Mouse (Mus musculus) B cell, adult 2 months (primary cell): Measurements from ENCODE around the gene Gm37419.
A peak's percentile ranks its signal among the peaks of the same experiment; 100 is the strongest.

Source experiments
- DNase-seq, 2 experiments: peaks; one replicate each; pipeline ENCODE4 v3.0.0; 2022

Gene Gm37419

DNA sequence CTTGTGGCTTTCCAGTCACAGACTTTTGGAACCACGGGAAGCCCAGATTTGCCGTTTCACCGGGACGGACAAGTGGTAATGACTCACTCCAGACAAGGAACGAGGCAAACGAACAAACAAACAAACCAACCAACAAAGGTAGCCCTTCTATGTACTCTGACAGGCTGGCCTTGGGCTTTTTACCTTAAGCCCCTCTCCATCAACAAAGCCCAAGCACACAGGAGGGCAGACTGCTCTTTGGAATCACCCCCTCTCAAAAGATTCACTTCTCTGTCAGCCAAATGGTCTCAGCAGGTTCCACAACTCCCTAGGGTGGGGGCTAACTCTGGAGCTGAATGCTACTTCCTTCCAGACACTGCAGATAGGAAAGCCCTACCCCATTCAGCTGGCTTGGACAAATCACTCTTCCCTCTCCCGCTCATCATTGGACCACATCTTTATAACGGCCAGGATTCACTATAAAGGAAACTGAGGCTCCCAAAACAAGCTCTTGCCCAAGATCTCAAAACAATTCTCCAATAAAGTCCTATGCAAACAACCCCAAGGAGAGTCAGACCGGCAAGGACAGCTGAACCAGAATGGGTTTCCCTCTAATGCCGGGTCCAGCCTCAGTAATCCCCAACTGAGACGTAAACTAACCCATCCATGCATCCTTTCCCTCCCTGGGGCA is 7.9 kb upstream of the Gm37419 start:
- no peak for DNase-seq

DNA sequence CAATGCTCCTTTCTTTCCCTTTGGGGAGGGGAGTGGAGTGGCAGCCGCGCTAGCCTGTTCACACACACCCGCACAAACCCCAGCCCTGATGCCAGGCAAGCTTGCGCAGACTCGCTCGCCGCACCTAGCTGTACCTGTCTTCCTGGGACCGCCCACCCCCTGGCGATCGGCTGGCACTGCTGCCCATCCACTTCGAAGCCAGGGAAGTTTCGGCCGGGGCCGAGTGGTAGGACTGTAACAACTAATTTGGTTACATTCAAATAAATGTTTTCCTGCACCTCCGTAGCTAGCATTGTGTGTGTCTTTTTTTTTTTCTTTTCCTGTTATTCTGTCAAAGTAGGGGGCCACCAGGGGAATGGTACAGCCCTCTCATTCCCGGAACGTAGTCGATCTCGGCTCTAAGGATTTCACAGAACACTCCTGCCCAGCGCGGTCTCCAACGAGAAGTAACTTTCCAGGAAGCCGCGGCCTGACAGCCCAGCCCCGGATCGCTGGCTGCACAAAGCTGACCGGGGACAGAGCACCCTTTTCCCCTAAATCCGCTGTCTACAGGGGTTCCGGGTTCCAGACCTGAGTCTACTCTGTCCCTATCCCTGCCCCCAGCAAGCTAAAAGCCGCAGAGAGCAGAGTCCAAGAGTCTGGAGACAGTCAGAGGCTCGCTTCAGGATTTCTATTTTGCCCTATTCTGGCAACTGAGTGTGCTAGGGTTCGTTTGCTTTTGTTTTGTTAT is 7.1 kb upstream of the Gm37419 start:
- DNase-seq, result no peak

DNA sequence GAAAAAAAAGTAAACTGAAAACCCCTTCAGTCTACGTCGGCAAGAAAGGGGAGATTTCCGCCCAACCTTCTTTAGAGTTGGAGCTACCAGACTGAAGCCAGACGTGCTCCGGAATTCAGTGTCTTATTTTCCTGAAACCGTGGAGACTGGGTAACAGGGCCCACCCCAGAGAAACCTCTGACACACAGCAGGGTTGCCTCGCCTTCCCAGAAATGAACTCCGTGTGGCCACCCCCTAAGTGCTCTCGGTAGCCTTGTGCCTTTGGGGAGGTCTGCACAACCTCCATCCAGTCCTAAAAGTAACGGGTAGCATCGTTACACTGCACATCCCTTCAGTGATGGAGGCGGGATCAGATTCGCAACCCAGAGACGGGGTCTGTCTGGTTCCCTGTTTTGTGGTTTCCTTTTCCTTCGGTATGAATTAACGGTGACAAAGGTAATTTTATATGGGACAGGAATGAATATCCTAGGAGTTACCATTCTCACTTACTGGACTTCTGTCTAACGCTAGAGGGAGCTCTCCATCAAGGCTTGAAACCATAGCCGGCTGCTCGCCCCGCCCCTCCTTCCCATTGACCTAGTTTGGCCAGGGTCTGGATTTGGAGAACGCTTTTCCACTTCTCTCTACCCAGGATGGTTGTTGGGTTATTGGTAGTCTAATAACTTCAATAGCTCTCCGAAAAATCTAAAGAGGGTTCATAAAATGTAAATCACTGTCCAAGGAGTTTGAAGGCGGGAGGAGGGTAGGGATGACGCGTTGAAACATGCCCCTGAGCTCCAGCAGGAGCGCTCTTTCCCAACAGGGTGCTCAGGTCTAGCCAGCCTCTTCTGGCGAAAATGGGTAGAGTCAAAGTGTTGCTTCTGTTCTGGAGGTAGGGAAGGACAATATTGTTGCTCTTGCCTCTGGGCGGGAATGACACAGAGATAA is 6.1 kb upstream of the Gm37419 start:
- DNase-seq, result peak; percentile 75 to 77

DNA sequence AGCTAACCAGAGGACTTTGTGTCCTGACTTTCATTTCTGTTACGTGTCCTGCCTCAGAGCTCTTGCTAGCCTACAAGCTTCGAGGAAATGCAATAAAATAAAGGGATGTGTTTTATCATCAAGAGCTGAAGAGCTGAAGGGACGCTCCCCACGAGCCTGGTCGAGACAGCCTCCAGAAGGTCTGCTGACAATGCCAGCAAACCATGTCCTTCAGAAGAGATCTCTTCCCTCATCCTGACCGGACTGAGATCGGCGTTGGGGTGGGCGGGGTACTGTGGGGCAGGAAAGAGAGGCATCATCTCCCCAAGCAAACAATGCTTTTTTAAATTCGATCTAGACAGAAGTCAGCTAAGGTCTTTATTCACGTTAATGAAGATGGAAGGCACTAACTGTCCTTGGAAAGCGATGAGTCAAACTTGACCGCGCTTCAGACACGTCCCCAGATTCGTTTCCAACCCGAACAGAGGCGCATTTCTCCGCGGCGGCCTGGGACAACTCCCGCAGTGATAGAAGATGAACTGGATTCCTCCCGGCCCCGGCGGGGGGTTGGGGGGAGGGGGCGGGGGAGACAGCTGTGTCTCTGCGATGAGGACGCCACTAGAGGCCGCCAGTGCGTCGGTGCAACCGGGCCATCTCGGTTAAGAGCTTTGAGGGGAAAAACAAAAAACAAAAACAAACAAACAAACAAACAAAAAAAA is 5.2 kb upstream of the Gm37419 start:
- peak; percentile 70 for DNase-seq

DNA sequence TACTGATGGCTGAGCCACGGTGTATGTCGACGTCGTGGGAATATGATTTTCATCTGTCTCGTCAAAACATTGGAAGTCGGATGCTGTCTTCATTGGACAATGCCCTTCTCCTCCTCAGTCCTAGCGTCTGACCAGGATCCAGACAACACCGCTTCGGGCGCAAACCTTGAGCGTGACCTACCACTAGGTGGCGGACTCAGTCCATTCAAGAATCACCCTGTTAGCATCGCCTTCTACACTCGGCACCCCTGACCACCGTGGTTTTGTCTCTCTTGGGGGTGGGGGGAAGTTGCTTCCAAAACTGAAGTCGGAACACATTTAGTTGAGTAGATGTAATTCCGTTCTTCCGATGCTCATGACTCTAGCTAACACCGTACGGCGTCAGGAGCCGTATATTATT is 4.1 kb upstream of the Gm37419 start:
- peak; percentile 89 to 91 for DNase-seq

DNA sequence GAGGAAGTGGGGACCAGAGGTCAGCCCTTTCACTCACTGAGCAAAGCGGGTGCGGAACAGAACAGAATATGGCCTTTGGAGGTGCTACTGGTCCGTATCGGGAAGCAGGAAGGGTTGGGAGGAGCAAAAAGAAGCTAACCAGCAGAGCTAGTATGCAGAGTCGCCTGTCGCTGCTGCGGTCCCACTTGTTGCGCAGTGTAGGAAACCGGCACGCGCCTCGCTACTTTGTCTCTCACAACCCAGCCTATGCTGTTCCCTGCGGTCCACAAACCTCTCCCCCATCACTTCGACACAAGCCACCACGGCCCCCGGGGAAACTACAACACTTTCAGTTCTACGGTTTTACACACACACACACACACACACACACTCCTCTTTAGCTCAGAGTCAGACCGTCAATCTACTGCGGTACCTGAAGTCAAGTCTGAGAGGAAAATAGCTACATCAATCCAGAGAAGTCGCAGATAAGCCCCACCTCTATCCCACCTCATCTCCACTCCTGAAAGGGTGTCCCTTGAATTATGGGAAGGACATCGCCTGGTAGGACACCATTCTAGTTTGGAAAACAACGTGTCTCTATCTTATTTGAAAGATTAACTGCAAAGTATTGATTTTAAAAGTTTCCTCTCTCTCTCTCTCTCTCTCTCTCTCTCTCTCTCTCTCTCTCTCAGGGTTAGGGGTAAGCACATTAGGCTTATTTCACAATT is 3.4 kb upstream of the Gm37419 start:
- peak; percentile 58 to 65 for DNase-seq

DNA sequence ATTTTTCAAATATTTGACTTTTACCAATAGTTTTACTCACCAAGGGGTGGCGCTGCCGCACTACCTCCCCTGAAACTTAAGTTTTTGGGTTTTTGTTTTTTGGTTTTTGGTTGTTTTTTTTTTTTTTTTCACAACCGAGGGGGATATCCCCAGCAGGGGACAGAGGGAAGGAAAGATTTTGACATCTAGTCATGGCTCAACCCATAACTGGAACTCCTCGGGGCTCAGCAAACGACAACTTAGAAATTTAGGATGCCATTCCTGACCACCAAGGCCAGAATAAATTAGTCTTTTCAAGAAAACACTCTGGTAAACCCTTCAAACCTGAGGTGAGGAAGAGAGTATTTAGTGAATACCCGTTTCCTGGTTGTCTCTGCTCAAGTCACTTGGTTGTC is 2.8 kb upstream of the Gm37419 start:
- peak; percentile 83 to 84 for DNase-seq

DNA sequence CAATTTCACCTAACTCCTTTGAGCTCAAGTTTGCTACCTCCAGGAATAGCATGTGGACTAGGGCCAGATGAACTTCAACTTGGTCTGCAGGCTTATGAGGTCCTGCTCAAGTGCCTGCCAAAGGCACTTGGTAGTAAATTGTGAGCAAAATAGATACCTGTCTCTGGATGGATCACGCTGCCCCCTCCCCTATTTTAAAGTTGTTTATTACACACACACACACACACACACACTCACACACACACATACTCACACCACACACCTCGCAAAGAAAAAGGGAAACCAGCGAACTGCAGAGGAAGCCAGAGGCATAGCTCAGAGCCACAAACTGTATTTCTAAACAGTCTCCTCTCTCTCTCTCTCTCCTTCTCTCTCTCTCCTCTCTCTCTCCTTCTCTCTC is 2.1 kb upstream of the Gm37419 start:
- DNase-seq, result peak; percentile 36 to 41

DNA sequence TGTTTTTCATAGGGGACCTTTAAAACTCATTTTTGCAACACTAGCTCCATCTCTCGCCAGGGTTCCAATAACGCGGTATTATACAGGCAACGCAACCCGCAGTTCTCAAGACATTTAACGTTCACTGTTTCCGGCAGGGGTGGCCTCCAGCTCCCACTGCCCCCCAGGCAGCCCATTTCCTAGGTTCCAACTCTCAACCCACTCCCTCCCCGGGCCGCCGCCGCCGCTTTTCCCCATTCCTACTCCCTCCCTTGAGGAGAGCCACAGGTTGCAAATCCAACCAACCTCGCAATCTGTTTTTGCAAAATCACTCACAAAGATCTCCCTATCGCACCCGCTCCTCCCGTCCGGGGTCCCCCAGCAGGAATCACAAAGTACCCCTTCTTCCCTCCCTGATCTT is 1.4 kb upstream of the Gm37419 start:
- peak; percentile 41 to 50 for DNase-seq

DNA sequence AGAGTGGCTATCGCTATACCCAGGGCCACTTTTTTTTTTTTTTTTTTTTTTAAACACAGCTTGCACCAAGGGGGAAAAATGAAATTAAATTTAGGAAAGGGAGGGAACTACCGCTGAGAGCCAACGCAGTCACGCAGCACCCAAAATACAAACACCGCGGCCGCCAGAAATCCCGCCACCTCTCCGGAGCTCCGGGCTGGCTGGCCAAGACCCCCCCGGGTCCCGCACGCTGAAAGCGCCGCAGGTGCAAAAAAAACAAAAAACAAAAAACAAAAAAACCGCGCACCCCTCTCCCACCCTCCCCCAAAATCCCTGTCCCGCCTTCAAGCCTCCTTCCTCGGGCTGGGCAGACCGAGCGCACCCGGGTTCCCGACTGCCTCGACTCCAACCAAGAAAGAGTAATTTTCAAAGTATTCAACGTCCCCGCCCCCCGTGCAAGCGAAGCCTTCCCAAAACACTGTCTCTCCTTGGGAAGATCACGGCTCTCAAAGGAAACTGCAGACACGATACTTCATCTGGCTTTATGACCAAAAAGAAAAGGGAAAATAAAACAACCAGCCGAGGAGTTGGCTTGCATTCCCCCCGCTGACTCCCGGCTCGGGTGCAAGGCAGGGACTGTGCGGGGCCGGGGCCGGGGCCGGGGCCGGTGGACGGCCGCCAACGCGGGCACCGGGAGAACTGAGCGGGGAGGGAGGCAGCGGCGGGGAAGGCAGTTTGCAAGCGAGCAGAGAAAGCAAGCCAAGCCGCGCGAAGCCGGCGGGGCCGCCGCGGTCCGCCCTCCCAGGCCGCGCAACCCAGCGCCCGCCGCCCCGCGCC is 733 bp upstream of the Gm37419 start:
- peak; percentile 66 to 67 for DNase-seq

DNA sequence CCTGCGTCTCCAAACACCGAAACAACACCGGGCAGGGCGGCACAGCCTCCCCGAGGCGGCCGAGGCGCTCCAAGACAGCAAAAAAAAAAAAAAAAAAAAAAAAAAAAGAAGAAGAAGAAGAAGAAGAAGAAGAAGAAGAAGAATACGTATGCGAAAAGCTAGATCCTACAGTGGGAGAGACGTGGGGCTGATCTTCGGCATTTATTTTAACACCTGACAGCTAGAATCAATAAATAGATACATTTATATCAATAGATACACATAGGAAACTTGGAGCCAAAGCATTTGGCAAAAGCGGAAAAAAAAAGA is 171 bp upstream of the Gm37419 start:
- DNase-seq, result no peak

DNA sequence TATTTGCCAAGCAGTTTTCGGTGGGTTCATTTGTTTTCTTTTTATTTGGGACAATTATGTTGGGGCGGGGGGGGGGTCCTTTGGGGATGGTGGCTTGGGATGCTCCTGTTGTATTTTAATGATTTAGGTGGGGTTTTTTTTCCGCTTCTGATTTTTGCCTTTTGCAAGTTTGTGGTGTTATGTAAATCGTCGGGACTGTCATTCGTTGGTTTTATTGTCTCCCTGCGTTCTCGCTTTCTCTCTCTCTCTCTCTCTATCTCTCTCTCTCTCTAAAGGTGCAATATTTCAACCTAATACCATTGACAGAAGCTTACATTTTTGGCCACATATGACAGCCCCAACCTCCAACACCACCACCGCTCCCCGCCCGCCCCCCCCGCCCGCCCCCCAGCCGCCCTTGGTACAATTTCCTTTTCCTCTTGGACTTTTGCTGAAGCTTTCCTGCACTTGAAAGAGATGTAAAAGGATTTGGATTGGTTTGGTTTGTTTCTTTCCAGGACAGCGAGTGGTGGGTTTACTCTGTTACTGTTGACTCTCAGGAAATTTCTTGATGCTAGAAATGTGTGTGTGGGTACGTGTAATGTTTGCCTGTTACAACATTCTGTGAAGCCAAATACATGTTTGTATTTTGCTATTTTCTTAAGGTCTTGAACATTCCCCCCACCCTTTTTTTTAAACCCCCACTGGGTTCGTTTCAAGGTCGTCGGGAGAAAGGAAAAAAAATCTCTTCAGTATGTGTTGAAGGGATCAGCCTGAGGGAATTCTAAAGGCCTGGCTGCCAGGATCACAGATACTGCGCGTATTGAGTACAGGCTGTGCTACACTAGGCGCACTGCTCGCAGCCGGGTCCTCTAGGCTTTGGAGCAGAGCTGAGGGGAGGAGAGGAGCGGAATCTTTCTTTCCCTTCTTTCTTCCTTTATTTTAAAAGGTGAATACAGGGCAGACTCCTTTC is 1.2 kb downstream of the Gm37419 start:
- DNase-seq, result no peak

DNA sequence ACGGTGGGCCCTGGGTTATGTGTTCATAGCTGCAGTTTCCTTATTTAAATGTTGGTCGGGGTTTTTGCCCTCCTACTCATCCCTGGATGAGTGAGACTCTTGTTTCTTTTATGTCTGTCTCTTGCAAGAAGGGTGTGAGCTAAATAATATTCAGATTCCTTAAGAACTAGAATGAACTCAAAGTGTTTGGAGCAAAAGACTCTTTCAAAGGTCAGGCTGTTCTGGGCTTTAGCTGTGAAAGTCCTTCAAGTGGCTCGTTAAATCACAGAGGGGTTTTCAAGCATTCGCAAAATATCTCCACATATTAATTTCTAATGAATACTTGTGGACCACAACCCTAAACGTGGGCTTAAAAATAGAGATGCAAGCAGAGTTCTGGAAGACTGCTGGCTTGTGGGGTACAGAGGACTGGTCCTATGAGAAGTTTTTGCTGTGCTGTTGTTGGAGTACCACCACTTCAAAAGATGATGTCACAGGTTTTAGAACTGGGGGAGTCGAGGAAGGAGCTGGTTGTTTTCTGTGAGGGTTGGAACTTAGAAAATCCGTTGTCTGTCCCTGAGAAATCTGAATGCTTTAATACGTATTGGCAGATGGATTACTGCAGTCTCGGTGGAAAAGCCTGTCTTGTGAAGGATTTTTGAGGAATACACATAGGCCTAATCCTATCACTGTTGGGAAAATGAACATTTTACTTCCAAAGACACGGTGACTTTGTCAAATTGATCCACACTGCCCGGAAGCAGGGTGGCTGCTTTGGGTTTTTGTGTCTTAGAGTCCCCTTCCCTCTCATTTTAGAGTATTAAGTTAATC is 2.1 kb downstream of the Gm37419 start:
- DNase-seq, result no peak

DNA sequence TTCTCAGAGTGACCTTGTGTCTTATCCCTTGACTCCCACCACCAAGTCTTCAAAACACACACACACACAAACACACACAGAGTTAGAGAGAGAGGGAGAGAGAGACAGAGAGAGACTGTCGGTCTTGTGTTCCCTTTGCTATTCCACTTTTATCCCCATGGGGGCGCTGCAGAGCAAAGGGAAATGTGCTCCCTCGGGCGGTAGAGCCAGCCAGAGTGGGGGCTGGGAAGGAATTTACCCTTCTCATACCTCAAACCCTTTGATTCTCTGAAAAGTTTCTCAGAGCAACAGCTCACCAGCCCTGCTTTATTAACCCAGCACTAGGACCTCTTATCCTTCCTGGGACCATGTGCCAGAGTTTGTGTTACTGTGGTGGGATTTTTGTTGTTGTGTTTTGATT is 2.9 kb downstream of the Gm37419 start:
- peak; percentile 93 to 94 for DNase-seq

DNA sequence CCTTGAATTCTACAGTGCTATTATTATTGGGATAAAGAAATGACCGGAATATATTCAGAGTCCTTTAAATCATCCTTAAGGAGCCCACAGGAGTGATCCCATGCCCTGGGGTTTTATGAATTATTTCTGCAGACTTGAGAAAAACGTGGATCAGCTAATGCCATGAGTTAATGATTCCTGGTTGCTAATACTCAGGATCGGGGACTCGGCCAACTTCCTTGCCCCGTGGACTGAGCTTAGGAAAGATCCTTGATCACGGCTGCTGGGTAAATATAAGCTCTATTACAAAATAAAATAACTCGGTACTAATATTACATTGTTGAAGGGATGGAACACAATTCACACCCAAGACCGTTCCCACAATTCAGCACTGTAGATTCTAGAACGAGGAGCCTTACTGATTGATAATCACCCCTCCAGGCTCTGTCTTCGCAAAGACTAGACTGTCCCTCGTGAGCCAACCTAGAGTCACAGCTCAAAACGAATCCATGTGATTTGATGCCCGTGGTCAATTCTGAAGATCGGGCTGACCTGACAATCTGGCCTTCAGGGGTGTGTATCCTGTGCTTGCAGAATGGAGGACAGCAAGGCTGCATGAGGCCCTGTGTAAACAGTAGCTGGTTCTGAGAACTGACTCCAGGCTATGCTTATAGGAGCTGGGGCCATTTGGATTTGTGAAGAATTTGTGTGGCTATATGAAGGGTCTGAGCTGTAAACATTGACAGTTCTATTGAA is 3.7 kb downstream of the Gm37419 start:
- no peak for DNase-seq

DNA sequence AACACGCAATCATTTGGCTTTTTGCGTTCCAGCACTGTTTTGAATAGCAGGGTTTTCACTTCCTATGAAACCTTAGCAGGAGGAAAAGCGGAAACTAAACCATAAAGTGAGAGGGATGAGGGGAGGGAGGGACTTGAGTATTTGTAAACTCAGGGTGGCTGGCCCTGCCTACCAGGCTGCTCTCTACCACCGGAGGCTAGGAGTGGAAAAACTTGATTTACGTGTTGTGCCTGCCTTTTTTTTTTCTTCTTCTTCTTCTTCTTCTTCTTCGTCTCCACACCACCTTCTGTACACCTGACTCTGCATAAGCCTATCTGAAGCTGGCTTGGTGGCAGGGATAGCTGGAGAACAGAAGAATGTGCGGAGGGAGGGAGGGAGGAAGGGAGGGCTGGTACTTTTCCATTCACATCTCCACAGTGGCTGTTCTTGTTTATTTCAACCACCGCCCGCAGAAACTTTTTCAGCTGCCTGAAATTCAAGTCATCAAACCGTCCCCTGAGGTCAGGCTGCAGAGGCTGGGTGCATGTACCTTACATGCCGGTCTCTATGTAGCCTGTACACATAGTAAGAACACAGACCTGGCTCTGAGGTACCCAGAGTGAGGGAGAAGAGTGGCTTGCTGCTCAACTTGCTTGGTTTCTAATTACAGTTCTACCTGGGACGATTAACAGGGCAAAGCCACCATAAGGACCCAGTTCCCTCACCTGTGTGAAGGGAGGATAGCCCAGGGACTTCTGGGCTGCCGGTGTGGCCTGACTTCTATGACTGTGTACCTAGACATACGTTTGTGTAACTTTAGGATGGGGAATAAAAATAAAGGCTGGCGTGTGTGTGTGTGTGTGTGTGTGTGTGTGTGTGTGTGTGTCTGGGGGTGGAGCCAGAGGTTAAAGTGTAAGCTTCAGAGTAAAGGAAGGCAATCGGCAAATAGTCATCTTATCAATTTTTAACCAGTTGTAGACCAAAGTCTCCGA is 5.4 kb downstream of the Gm37419 start:
- DNase-seq, result no peak

DNA sequence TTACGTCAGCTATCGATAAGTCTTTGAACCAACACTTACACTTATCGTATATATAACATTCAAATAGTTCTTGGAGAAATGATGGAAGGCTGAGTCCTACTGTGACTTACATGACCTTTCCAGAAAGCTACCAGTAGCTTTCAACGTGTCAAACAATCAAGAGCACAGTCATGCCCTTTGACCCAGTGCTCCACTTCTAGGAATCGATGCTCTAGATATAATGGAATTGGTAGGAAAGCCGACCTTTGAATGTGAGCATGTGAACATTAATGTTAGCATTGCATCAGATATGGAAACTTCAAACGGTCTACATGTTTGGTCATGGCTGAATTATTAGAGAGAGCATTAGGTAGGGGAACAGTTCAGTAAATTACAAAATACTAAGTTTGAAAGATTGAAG is 8.1 kb downstream of the Gm37419 start:
- no peak for DNase-seq

DNA sequence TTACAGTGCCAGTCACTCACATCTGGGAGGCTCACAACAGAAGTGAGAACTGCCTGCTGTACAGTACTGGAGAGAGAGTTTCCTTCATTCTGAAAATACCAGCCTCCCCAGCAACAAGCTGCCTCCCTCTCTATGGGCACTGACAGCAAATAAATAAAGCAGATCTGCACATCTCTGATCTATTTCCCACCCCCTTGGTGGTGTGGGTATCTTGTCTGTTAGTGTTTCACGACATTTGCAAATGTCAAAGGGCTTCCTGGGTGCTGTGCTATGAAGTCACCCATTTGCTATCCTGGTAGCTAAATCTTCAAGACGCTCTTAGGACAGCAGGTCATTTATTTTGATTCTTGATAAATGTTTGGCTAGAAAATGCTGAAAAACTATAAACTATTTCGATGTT is 8.9 kb downstream of the Gm37419 start:
- no peak for DNase-seq
